Mouse (Mus musculus) stomach, postnatal 0 days (tissue): ENCODE results near the gene Itgax.

Experiments
- CTCF ChIP-seq: IDR thresholded peaks from 2 replicates; pipeline ENCODE4 v1.5.1; 2016; ENCODE audit warnings: antibody characterized with exemption, low read depth, mild to moderate bottlenecking, moderate library complexity
- EP300 ChIP-seq: optimal IDR thresholded peaks from 2 replicates; pipeline ENCODE3; 2016; ENCODE audit warnings: antibody characterized with exemption

DNA sequence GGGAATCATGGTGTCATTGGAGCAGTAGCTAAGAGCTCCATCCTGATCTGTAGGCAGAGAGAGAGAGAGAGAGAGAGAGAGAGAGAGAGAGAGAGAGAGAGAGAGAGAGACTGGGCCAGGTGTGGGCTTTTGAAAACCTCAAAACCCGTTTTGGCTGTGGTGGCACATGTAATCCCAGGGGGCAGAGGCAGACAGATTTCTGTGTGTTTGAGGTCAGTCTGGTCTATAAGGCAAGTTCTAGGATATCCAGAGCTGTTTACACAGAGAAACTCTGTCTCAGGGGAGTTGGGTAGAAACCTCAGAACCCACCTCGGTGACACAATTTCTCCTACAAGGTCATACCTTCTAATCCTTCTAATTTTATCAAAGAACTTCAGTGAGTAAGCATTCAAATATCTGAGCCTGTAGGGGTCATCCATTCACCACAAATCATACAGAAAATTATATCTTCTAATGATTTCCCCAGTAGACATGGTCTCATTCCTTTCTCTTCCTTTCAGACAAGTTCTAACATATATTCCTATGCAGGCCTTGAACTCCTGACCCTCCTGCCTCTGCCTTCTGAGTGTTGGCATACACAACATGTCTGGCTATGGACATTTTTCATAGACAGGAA lies 28.5 kb upstream of the Itgax start:
- TF ChIP-seq CTCF (peak; percentile 17; the same call in 1 of the 2 replicates), EP300 (no peak)
